Mouse (Mus musculus) lung, adult 2 months (tissue): ENCODE data around the gene Ssc4d.

Experiments used
- CTCF ChIP-seq: fragments of 200-500 bp; IDR thresholded peaks from 2 replicates; pipeline ENCODE4 v1.5.1; 2011; ENCODE audit warnings: mild to moderate bottlenecking, low read length, control low read depth; ENCODE audit not compliant: insufficient read depth
- POLR2A ChIP-seq: fragments of 200-500 bp; IDR thresholded peaks from 2 replicates; pipeline ENCODE4 v1.6.1; 2011; ENCODE audit warnings: low read depth, mild to moderate bottlenecking, control low read depth, low read length, borderline replicate concordance; ENCODE audit errors: extremely low read depth

DNA sequence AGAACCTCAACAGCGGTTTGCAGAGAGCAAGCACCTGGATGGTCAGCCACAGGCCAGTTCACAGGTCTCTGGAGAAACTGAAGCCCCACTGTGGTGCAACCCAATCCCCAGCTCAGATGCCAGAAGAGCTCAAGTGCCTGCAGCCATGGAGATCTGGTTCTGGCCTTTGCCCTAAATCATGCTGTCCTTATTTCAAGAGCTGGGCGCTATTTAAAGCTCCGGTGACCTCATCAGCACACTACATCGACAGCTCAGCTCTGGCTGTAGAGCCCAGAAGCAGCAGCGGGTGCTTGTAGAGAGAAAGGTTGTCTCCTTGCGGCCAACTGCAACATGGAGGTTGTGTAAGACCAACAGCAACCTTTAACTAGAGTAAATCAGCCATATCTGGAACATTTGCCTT lies 60.2 kb downstream of the Ssc4d start:
- TF ChIP-seq CTCF (no peak), POLR2A (no peak)
